Mouse (Mus musculus): Measurements from ENCODE around the gene Gm32687. TPM values are rescaled to one million over a fixed set of nuclear protein-coding genes. Genes with fewer than 3 reads are reported as not detected.

Gene Gm32687
- total RNA-seq (2023), result 2.6 TPM

GRCm38 (mm10) chr10:81863409-81864407 is at the start of gene Gm32687:
TSS of gene Gm32687 (plus strand) at chr10:81863934.

GRCm38 (mm10) chr10:81929842-81930743 is 66.4 kb downstream of the Gm32687 start, which contains the start of gene Zfp781:
TSS of gene Zfp781 (minus strand) at chr10:81930480.

Other genes starting within 250 kb of the Gm32687 start
- gene Sirt6, start 236.1 kb upstream of the Gm32687 start, total RNA-seq (2023), result 21.5 TPM
- gene Ankrd24, start 235.4 kb upstream of the Gm32687 start, total RNA-seq (2023), result 5.2 TPM
- gene Gm10778, start 214.9 kb upstream of the Gm32687 start, total RNA-seq (2023), result 1.2 TPM
- gene Zfp433, start 159.1 kb upstream of the Gm32687 start, total RNA-seq (2023), result 12.0 TPM
- 5.5 TPM for gene Gm3055, start 92.8 kb upstream of the Gm32687 start, total RNA-seq (2023)
- 0.73 TPM for gene Gm4767, start 51.7 kb upstream of the Gm32687 start, total RNA-seq (2023)
- gene Zfp781, start 66.5 kb downstream of the Gm32687 start, total RNA-seq (2023), result 2.8 TPM
- 3.5 TPM for gene Zfp873, start 184.2 kb downstream of the Gm32687 start, total RNA-seq (2023)
- 3.0 TPM for gene BC024063, start 219.4 kb downstream of the Gm32687 start, total RNA-seq (2023)